Mouse (Mus musculus) spleen, adult 2 months (tissue): Measurements from ENCODE around the gene Snx19.

Experiments used
- CTCF ChIP-seq: fragments of 200-500 bp; IDR thresholded peaks from 2 replicates; pipeline ENCODE4 v1.5.1; 2011; ENCODE audit warnings: mild to moderate bottlenecking, inconsistent platforms; ENCODE audit not compliant: insufficient read depth, insufficient read length, insufficient replicate concordance; ENCODE audit errors: extremely low read depth
- POLR2A ChIP-seq: fragments of 200-500 bp; IDR thresholded peaks from 2 replicates; pipeline ENCODE4 v1.6.1; 2011; ENCODE audit warnings: low read depth, low read length, inconsistent platforms

- TF ChIP-seq CTCF: no peak
- TF ChIP-seq POLR2A: no peak
These were observed 5.0 kb downstream of the Snx19 start for GRCm38 (mm10) chr9:30431909-30432308.
